Mouse (Mus musculus): Measurements from ENCODE around the gene Ncoa3.
A peak's percentile ranks its signal among the peaks of the same experiment; 100 is the strongest.

Ncoa3 gene

DNA sequence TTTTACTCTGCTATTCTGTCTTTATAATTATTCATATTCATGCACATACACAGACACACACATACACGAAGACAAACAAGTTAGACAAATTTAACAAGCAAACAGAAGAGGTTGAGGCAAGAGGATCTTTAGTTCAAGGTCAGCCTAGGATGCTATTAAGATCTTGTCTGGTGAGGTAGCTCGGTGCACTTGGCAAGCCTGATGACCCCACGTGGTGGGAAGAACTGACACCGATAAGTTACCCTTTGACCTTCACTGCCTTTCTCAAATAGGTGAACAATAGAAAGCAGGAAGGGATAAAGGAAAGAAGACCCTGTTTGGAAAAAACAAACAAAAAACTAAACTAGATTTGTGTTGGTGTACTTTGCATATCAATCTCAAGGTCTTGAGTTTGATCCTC is 10.0 kb downstream of the Ncoa3 start:
- DNase-seq (ENCODE audit: low read depth, low spot score): no peak

DNA sequence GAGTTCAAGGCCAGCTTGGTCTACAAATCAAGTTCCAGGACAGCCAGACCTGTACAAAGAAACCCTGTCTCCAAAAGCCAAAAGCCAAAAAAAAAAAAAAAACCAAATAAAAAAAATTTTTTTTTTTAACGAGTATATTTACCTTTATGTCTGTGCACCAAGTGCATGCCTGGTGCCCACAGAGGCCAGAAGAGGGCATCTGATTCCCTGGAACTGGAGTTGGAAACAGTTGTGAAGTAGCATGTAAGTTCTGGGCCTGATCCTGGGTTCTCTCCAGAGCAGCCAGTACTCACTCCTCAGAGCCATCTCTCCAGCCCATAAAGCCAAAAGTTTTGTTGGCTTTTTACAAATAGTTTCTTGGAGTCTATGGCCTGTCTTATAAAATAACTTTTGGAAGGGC is 10.6 kb downstream of the Ncoa3 start:
- DNase-seq (ENCODE audit: low read depth, low spot score): no peak

GRCm38 (mm10) chr2:166007046-166007445 is 14.6 kb downstream of the Ncoa3 start:
- DNase-seq (ENCODE audit: low read depth, low spot score): no peak

- DNase-seq (ENCODE audit: low read depth, low spot score): no peak
These were observed 16.3 kb downstream of the Ncoa3 start for GRCm38 (mm10) chr2:166008558-166009392.

GRCm38 (mm10) chr2:166009393-166009947 is 17.0 kb downstream of the Ncoa3 start:
- DNase-seq (ENCODE audit: low read depth, low spot score): no peak

DNA sequence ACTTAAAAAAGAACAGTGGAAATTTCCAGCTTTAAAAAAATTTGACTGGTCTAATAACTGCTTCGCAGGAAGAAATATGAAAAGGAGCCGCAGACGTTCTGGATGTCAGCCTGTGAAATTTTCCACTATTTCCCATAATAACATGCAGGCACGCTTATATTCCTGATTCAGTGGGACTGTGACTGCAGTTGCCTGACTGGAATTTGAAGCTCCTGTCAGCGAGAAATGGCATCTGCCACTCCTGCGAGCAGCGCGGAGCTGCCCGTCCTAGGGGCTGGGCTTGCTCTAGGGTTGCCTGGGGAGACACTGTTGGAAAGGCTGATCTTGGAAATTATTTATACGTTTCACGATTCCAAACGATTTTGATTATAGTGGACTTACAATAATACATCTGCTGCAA is 17.9 kb downstream of the Ncoa3 start:
- no peak for DNase-seq (ENCODE audit: low read depth, low spot score)

GRCm38 (mm10) chr2:166011422-166011821 is 19.0 kb downstream of the Ncoa3 start:
- DNase-seq (ENCODE audit: low read depth, low spot score): no peak

- DNase-seq (ENCODE audit: low read depth, low spot score): no peak
These were observed 19.7 kb downstream of the Ncoa3 start for GRCm38 (mm10) chr2:166012145-166012544.

GRCm38 (mm10) chr2:166018769-166019168 is 26.3 kb downstream of the Ncoa3 start:
- DNase-seq (ENCODE audit: low read depth, low spot score): no peak

- DNase-seq (ENCODE audit: low read depth, low spot score): no peak
These were observed 27.6 kb downstream of the Ncoa3 start for GRCm38 (mm10) chr2:166020026-166020425.

- no peak for DNase-seq (ENCODE audit: low read depth, low spot score)
These were observed 28.7 kb downstream of the Ncoa3 start for GRCm38 (mm10) chr2:166021073-166021610.

- DNase-seq (ENCODE audit: low read depth, low spot score): peak; percentile 80
These were observed 29.2 kb downstream of the Ncoa3 start for GRCm38 (mm10) chr2:166021642-166022041.

DNA sequence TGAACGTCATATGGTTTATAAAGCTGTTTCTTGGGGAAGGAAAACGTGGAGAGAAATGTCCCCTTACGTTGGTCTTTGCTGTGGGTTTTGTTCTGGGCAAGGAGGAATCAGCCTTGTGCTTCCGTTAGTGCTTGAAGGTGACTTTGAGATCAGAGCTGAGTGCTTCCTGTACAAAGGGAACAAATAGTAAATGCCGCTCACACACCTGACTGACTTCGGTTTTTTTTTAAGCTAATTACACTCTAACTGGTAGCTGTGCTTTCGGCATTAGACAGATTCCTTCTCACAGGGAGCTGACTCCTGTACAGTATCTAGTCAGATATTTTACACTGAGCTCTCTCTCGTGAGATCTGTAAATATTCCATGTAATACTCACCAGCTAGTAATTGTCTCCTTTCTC is 29.9 kb downstream of the Ncoa3 start:
- DNase-seq (ENCODE audit: low read depth, low spot score): no peak

DNA sequence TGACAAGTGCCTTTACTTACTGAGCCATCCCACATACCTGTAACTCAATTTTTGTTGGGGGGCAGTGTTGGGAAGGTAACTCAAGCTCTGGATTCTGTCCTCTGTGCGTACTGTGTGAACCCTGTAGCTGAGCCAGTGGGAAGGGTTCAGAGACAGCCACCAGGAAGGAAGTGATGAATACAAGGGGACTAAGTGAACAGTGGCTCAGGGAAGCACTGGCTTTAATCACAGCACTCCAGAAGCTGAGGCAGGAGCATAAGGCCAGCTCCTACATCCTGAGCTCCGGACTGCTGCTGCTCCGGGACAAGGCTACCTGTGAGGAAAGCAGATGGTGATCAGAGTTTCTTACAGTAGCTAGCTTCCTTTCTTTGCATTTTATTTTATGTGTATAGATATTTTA is 31.6 kb downstream of the Ncoa3 start:
- DNase-seq (ENCODE audit: low read depth, low spot score): no peak

- no peak for DNase-seq (ENCODE audit: low read depth, low spot score)
These were observed 32.2 kb downstream of the Ncoa3 start for GRCm38 (mm10) chr2:166024621-166025020.

GRCm38 (mm10) chr2:166025943-166026342 is 33.5 kb downstream of the Ncoa3 start:
- no peak for DNase-seq (ENCODE audit: low read depth, low spot score)

DNA sequence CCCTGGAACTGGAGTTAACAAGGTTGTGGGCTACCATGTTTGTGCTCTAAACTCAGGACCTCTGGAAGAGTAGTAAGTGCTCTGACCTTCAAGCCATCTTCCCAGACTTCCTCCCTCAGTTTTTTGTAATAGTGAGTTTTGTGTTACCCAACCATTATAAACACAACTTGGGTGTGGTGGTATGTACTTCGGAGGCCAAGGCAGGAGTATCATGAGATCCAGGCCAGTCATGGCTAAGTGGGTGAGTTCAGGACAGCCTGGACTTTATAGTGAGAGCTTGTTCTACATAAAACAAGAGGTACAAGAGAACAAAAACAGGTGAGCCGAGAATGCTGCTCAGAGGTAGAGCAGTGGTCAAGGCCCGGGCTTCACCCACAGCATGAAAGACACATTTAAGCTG is 35.4 kb downstream of the Ncoa3 start:
- DNase-seq (ENCODE audit: low read depth, low spot score): no peak

DNA sequence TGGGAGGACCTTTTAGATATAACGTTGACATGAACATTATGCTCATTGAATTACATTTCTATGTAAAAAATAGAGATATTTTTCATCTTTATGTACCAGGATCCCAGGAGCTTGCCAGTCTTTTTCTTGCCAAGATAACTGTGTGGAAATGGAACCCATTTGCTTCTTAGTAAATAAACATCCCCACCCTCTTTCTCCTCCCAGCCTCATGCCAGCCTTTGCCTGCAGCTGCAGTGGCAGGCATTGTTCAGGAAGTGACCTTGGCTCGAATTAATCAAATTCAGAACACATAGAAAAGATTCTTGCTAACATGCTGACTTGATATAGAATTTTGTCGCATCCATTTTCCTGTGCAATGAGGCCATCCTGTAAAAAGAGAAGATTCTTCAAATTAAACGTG is 36.8 kb downstream of the Ncoa3 start:
- no peak for DNase-seq (ENCODE audit: low read depth, low spot score)

DNA sequence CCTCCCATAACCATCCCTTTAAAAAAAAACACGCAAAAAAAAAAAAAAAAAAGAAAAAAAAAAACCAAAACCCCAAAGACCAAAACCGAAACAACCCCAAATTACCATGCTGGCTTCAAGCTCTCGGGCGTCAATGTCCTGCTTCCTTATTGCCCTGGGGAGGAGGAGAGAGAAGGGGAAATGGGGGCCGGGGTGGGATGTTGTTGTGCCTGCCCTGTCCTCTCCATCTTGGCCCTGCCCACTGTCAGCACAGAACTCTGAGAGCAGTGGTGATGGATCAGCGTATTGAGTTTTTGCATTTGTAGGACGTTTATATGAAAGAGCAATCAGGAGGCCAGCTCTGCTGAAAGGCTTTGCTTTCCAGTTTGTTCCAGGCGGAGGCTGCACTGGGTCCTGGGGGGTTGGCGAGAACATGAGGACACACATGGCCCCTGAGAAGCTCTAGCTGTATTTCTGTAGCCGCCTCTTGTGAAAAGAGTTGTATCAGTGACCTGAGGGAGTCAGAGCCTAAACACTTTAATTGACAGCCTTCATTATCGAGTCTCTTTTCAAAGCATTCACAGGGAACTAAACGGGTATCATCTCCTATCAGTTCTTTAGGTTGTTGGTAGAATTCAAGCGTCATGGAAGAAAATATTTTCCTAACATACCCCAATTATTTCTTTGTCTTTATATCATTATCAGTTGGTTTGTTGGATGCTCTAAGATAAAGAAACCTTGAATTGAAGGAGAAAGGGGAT is 38.0 kb downstream of the Ncoa3 start:
- DNase-seq (ENCODE audit: low read depth, low spot score): no peak

DNA sequence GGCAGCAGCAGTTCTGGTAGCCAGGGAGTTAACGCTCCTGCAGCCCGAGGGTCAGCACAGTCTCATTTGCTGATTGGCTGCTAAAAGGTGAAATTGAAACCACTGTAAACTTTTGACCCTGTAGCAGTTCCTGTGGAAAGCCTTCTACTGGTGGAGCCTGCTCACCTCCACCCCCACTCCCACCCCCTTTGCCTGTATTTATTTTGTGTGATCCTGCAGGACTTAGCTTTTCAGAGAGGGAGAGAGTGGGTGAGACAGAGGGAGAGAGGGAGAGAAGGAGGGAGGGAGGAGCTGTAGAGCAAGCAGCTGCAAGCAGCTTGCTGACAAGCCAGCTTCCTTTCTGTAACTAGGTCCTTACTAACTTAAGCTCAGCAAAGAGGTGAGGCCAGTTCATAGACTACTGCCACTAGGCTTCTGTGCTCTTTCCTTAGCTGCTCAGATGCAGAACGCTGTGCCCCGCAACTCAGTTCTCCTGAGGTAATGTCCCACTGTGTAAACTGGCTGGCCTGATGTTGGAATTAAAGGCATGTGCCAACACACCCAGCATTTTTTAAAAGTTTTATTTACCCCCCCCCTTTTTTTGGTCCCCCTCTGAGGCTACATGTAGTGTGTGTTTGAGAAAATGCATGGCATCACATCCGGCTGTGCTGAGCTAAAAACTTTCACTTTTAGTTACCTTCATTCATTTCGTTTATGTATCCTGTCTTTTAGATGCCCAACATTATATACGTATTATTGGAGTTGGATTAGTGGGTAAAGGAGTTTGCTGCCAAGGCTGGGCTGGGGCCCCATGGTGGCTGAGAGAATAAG is 38.9 kb downstream of the Ncoa3 start:
- DNase-seq (ENCODE audit: low read depth, low spot score): peak; percentile 91

DNA sequence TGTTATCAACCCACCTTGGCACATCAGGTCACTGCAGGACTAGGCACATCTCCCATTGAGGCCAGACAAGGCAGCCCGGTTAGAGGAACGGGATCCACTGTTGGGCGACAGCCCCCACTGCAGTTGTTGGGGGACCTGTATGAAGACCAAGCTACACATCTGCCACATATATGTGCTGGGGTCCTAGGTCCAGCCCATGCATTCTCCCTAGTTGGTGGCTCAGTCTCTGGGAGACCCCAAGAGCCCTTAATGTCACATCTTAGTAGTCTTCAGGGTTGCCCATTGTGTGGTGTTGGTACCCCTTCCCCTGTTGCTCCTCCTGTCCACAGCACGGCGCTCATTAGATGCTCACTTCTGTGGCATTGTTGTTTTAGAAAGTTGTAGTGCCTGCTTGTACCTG is 40.2 kb downstream of the Ncoa3 start:
- no peak for DNase-seq (ENCODE audit: low read depth, low spot score)

All from mesoderm, embryonic 11.5 days (tissue).